Mouse (Mus musculus): Measurements from ENCODE around the gene Zfp609. TPM values are rescaled to one million over a fixed set of nuclear protein-coding genes. Genes with fewer than 3 reads are reported as not detected.

Zfp609 gene
- polyA plus RNA-seq, 1 experiment from 2014 or later, result 8.1 TPM

DNA sequence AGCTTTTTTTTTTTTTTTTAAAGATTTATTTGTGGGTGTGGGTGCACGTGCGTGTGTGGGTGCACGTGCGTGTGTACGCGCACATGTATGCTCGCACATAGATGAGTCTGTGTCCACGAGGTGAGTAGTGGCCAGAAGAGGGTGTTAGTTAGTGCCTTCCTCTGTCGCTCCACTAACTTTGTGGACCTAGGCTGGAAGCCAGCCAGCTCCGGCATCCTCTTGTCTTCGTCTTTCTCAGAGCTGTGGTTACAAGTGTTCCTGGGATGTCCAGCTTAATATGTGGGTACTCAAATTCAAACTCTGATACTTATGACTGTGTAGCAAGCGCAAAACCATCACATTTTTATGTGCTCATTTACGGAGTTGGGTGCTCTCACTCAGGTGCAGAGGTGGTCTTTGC lies 178.6 kb downstream of the Zfp609 start:
- ATAC-seq (replicated peaks; ENCODE audit: insufficient number of reproducible peaks, low FRiP score, low TSS enrichment), result no peak
- 81% methylated on average over 13 of the region's 13 CpGs for WGBS (ENCODE audit: insufficient replicate concordance)

DNA sequence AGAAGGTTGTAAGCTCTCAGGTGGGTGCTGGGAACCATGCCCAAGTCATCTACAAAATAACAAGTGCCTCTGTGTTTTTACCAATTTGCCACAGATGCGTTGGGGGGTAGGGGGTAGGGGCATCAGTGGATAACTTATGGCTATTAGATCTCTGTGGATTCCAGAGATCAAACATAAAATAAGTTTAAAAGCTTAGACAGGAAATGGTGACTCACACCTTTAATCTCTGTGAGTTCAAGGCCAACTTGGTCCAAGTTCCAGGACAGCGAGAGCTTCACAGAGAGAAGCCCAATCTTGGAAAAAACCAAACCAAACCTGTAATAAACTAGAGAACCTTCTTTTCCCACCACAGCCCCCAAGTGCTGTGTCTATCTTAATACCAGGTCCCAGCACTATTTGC lies 180.6 kb downstream of the Zfp609 start:
- Histone ChIP-seq H3K9me3 (replicated peaks; ENCODE audit: control insufficient read depth, low read length) (no peaks in the 10 kb centered on the region), H3K27ac (ENCODE audit: low read depth, low read length) (peak overlapping the region; percentile 84), H3K4me2 (no peak overlapping the region), H3K4me3 (ENCODE audit: low read depth, low read length) (no peak overlapping the region), H3K36me3 (ENCODE audit: control insufficient read depth, insufficient read depth, low read length) (no peaks in the 10 kb centered on the region), H3K9ac (ENCODE audit: low read depth, low read length) (no peak overlapping the region), H3K27me3 (ENCODE audit: control insufficient read depth, insufficient read depth, low read length) (no peaks in the 10 kb centered on the region), H3K4me1 (ENCODE audit: control insufficient read depth, insufficient read depth, low read length) (peaks cover 53% of the 10 kb centered on the region)
- WGBS (ENCODE audit: insufficient replicate concordance), result 82% methylated on average over 2 of the region's 2 CpGs
- ATAC-seq (replicated peaks; ENCODE audit: insufficient number of reproducible peaks, low FRiP score, low TSS enrichment), result no peak

More for the DNA sequence above, 178.6 kb downstream of the Zfp609 start:
- Histone ChIP-seq H3K36me3 (ENCODE audit: control insufficient read depth, insufficient read depth, low read length) (no peaks in the 10 kb centered on the region), H3K27ac (ENCODE audit: low read depth, low read length) (peak overlapping the region; percentile 32; the same call in 1 of the 2 replicates), H3K9ac (ENCODE audit: low read depth, low read length) (no peak overlapping the region), H3K4me2 (no peak overlapping the region), H3K27me3 (ENCODE audit: control insufficient read depth, insufficient read depth, low read length) (no peaks in the 10 kb centered on the region), H3K4me1 (ENCODE audit: control insufficient read depth, insufficient read depth, low read length) (peaks cover 49% of the 10 kb centered on the region), H3K4me3 (ENCODE audit: low read depth, low read length) (no peak overlapping the region), H3K9me3 (replicated peaks; ENCODE audit: control insufficient read depth, low read length) (no peaks in the 10 kb centered on the region)

GRCm38 (mm10) chr9:65645984-65646383 lies 181.4 kb downstream of the Zfp609 start:
- H3K9ac ChIP-seq (ENCODE audit: low read depth, low read length), result peak overlapping the region; percentile 22
- 0 out of 2 replicates have a peak, but pooled peaks have one; percentile 23 for ATAC-seq (replicated peaks; ENCODE audit: insufficient number of reproducible peaks, low FRiP score, low TSS enrichment)
- no peaks in the 10 kb centered on the region for H3K27me3 ChIP-seq (ENCODE audit: control insufficient read depth, insufficient read depth, low read length)
- peak overlapping the region; percentile 30 for H3K4me2 ChIP-seq
- H3K4me3 ChIP-seq (ENCODE audit: low read depth, low read length), result no peak overlapping the region
- no peaks in the 10 kb centered on the region for H3K9me3 ChIP-seq (replicated peaks; ENCODE audit: control insufficient read depth, low read length)
- peaks cover 59% of the 10 kb centered on the region for H3K4me1 ChIP-seq (ENCODE audit: control insufficient read depth, insufficient read depth, low read length)
- no peaks in the 10 kb centered on the region for H3K36me3 ChIP-seq (ENCODE audit: control insufficient read depth, insufficient read depth, low read length)
- WGBS (ENCODE audit: insufficient replicate concordance), result 12% methylated on average over 3 of the region's 3 CpGs
- peak overlapping the region; percentile 84 for H3K27ac ChIP-seq (ENCODE audit: low read depth, low read length)

DNA sequence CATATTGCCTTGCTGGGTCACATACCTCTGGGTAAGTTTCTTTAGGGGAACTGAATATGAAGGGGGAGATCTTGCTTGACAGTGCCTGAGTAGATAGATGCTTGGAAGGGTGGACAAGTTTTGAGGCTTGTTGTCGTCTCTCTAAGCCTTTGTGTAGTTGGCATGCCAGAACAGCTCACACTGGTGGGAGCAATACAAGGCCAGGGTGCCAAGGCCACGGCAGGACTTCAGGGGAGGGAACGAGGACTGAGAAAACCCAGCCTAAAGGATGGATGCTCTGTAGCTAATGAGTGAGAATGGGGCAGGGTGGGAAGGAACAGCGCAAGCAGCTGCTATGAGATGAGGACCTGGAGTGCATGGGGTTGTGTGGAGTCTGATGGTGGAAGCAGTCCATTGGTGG lies 182.4 kb downstream of the Zfp609 start:
- WGBS (ENCODE audit: insufficient replicate concordance), result 77% methylated on average over 4 of the region's 4 CpGs
- peaks cover 62% of the 10 kb centered on the region for H3K4me1 ChIP-seq (ENCODE audit: control insufficient read depth, insufficient read depth, low read length)

GRCm38 (mm10) chr9:65642546-65642945 lies 184.8 kb downstream of the Zfp609 start:
- H3K9ac ChIP-seq (ENCODE audit: low read depth, low read length), result no peak overlapping the region
- no peak overlapping the region for H3K4me2 ChIP-seq
- H3K36me3 ChIP-seq (ENCODE audit: control insufficient read depth, insufficient read depth, low read length), result no peaks in the 10 kb centered on the region
- no peaks in the 10 kb centered on the region for H3K9me3 ChIP-seq (replicated peaks; ENCODE audit: control insufficient read depth, low read length)
- H3K27me3 ChIP-seq (ENCODE audit: control insufficient read depth, insufficient read depth, low read length), result no peaks in the 10 kb centered on the region
- peaks cover 55% of the 10 kb centered on the region for H3K4me1 ChIP-seq (ENCODE audit: control insufficient read depth, insufficient read depth, low read length)
- no peak overlapping the region for H3K4me3 ChIP-seq (ENCODE audit: low read depth, low read length)
- H3K27ac ChIP-seq (ENCODE audit: low read depth, low read length), result no peak overlapping the region
- no peak for ATAC-seq (replicated peaks; ENCODE audit: insufficient number of reproducible peaks, low FRiP score, low TSS enrichment)

More for the DNA sequence above, 182.4 kb downstream of the Zfp609 start:
- ATAC-seq (replicated peaks; ENCODE audit: insufficient number of reproducible peaks, low FRiP score, low TSS enrichment), result no peak
- no peaks in the 10 kb centered on the region for H3K9me3 ChIP-seq (replicated peaks; ENCODE audit: control insufficient read depth, low read length)
- H3K36me3 ChIP-seq (ENCODE audit: control insufficient read depth, insufficient read depth, low read length), result no peaks in the 10 kb centered on the region
- H3K4me3 ChIP-seq (ENCODE audit: low read depth, low read length), result no peak overlapping the region
- no peak overlapping the region for H3K4me2 ChIP-seq
- no peaks in the 10 kb centered on the region for H3K27me3 ChIP-seq (ENCODE audit: control insufficient read depth, insufficient read depth, low read length)
- peak overlapping the region; percentile 84 for H3K27ac ChIP-seq (ENCODE audit: low read depth, low read length)
- H3K9ac ChIP-seq (ENCODE audit: low read depth, low read length), result no peak overlapping the region

Other genes with a start within 250 kb of the Zfp609 start
- 10.6 and 11.9 TPM in 2 replicates for gene Plekho2, start 247.5 kb downstream of the Zfp609 start, polyA plus RNA-seq (2014; fragmentation: Nextera tagmentation; extraction: Ambion mirVana)
- gene Pif1, start 240.4 kb downstream of the Zfp609 start, polyA plus RNA-seq (2014; fragmentation: Nextera tagmentation; extraction: Ambion mirVana), result 7.6 and 9.5 TPM in 2 replicates
- 154 and 160 TPM in 2 replicates for gene Rbpms2, start 197.9 kb downstream of the Zfp609 start, polyA plus RNA-seq (2014; fragmentation: Nextera tagmentation; extraction: Ambion mirVana)
- gene Oaz2, start 159.6 kb downstream of the Zfp609 start, polyA plus RNA-seq (2014; fragmentation: Nextera tagmentation; extraction: Ambion mirVana), result 191 and 256 TPM in 2 replicates
- gene Pclaf, start 62.7 kb upstream of the Zfp609 start, polyA plus RNA-seq (2014; fragmentation: Nextera tagmentation; extraction: Ambion mirVana), result 122 and 130 TPM in 2 replicates
- gene Trip4, start 81.2 kb upstream of the Zfp609 start, polyA plus RNA-seq (2014; fragmentation: Nextera tagmentation; extraction: Ambion mirVana), result 29.6 and 30.5 TPM in 2 replicates
- gene Csnk1g1, start 81.4 kb upstream of the Zfp609 start, polyA plus RNA-seq (2014; fragmentation: Nextera tagmentation; extraction: Ambion mirVana), result 15.5 and 17.3 TPM in 2 replicates
- 463 and 480 TPM in 2 replicates for gene Ppib, start 232.7 kb upstream of the Zfp609 start, polyA plus RNA-seq (2014; fragmentation: Nextera tagmentation; extraction: Ambion mirVana)
- gene Snx22, start 242.2 kb upstream of the Zfp609 start, polyA plus RNA-seq (2014; fragmentation: Nextera tagmentation; extraction: Ambion mirVana), result 2.1 and 2.9 TPM in 2 replicates